In genomic region chr13:29210159-29211021, GRCm38 (mm10) we compare ENCODE assay signal across 8 mouse cellular contexts.
DNase-seq lines count a peak whose midpoint lies in the region; ATAC-seq lines count a peak whose summit lies in the region.

No protein-coding gene starts in this region.

- peak overlapping the region; percentile 80 for H3K4me2 ChIP-seq in heart, embryonic 11.5 days
- H3K4me2 ChIP-seq in lung, embryonic 15.5 days, result peak overlapping the region; percentile 61

- no peaks in the 10 kb centered on the region for H3K36me3 ChIP-seq in heart, embryonic 11.5 days (ENCODE audit: control insufficient read depth, insufficient read depth, low read length)
- H3K36me3 ChIP-seq in forebrain, embryonic 10.5 days (replicated peaks), result no peaks in the 10 kb centered on the region
- H3K36me3 ChIP-seq in lung, embryonic 15.5 days, result no peaks in the 10 kb centered on the region

- 3% methylated on average over 27 of the region's 27 CpGs for WGBS in heart, embryonic 11.5 days (ENCODE audit: insufficient replicate concordance)
- 2% methylated on average over 27 of the region's 27 CpGs for WGBS in forebrain, embryonic 10.5 days
- 3% methylated on average over 27 of the region's 27 CpGs for WGBS in lung, embryonic 15.5 days

- H3K27me3 ChIP-seq in heart, embryonic 11.5 days (ENCODE audit: control insufficient read depth, insufficient read depth, low read length), result no peaks in the 10 kb centered on the region
- H3K27me3 ChIP-seq in forebrain, embryonic 10.5 days (ENCODE audit: poor library complexity, severe bottlenecking), result peaks cover 21% of the 10 kb centered on the region
- no peaks in the 10 kb centered on the region for H3K27me3 ChIP-seq in lung, embryonic 15.5 days

- H3K9ac ChIP-seq in heart, embryonic 11.5 days (ENCODE audit: low read depth, low read length), result peak overlapping the region; percentile 72
- H3K9ac ChIP-seq in lung, embryonic 15.5 days, result peak overlapping the region; percentile 1; the same call in 1 of the 2 replicates

- DNase-seq in heart, postnatal 36 days, result no peak
- DNase-seq in forebrain, embryonic 10.5 days (ENCODE audit: extremely low spot score, low spot score), result peak; percentile 49
- DNase-seq in kidney, adult 8-10 months, result peak; percentile 51 to 66
- DNase-seq in retina, embryonic 14.5 days (ENCODE audit: low spot score), result peak; percentile 37
- DNase-seq in layer of hippocampus, postnatal 14 days (ENCODE audit: low spot score in 2 of 2), result no peak
- DNase-seq in frontal cortex, postnatal 25 days (ENCODE audit: low spot score in 2 of 2), result no peak

- H3K9me3 ChIP-seq in heart, embryonic 11.5 days (replicated peaks; ENCODE audit: control insufficient read depth, low read length), result no peaks in the 10 kb centered on the region
- 0 out of 2 replicates have a peak, but pooled peaks cover 7% of the 10 kb centered on the region for H3K9me3 ChIP-seq in forebrain, embryonic 10.5 days
- no peaks in the 10 kb centered on the region for H3K9me3 ChIP-seq in lung, embryonic 15.5 days

- H3K4me1 ChIP-seq in heart, embryonic 11.5 days (ENCODE audit: control insufficient read depth, insufficient read depth, low read length), result peaks cover 8% of the 10 kb centered on the region
- H3K4me1 ChIP-seq in forebrain, embryonic 10.5 days, result peaks cover 15% of the 10 kb centered on the region
- H3K4me1 ChIP-seq in lung, embryonic 15.5 days, result no peaks in the 10 kb centered on the region; the same call in 1 of the 2 replicates

- H3K27ac ChIP-seq in heart, embryonic 11.5 days (ENCODE audit: low read depth, low read length), result peak overlapping the region; percentile 46; the same call in 1 of the 2 replicates
- H3K27ac ChIP-seq in forebrain, embryonic 10.5 days, result peak overlapping the region; percentile 86
- H3K27ac ChIP-seq in lung, embryonic 15.5 days, result peak overlapping the region; percentile 77

- H3K4me3 ChIP-seq in heart, embryonic 11.5 days (ENCODE audit: low read depth, low read length), result peak overlapping the region; percentile 37
- H3K4me3 ChIP-seq in forebrain, embryonic 10.5 days, result peak overlapping the region; percentile 51
- H3K4me3 ChIP-seq in lung, embryonic 15.5 days, result peak overlapping the region; percentile 37

- intact Hi-C loops in heart, postnatal 36 days (cut with DNase I), result no loop called here

- ATAC-seq in heart, embryonic 11.5 days (replicated peaks; ENCODE audit: insufficient number of reproducible peaks, low FRiP score, low TSS enrichment), result no peak
- ATAC-seq in lung, embryonic 15.5 days (ENCODE audit: borderline replicate concordance, extremely low read depth, low FRiP score, low TSS enrichment), result peak; percentile 82

Comparison
In these comparisons a context has a peak if more than half of its experiments do, and no peak if none do; other contexts are left out.
1. DNase-seq: peak in forebrain, embryonic 10.5 days (single experiment), kidney, adult 8-10 months (2 of 2) and retina, embryonic 14.5 days (single experiment); none in heart, postnatal 36 days (0 of 2), layer of hippocampus, postnatal 14 days (0 of 2) and frontal cortex, postnatal 25 days (0 of 2).
2. Peak in every context shown above with its lines, with median percentiles within 50 percentile points of each other: H3K27ac ChIP-seq and H3K4me3 ChIP-seq.